In genomic region chr16:95855230-95855629, GRCm38 (mm10) we compare ENCODE assay signal across 9 mouse cellular contexts.
A peak's percentile ranks its signal among the peaks of the same experiment; 100 is the strongest.
DNase-seq lines count a peak whose midpoint lies in the region; ATAC-seq and TF ChIP-seq lines count a peak whose summit lies in the region.
"Had no signal": no experiment of that assay in that cellular context is flagged by ENCODE, and none has a peak within 500 bp of the region (broad histone marks: within the 10 kb centered on the region; RNA-seq: fewer than 3 reads in every experiment).

No protein-coding gene starts in this region.

- H3K4me1 ChIP-seq in lung, postnatal 0 days (ENCODE audit: insufficient read depth, low read depth, low read length): peaks cover 8% of the 10 kb centered on the region; the same call in 1 of the 2 replicates
- H3K4me1 ChIP-seq: heart, embryonic 13.5 days had no signal

- H3K4me2 ChIP-seq in lung, postnatal 0 days (replicated peaks; ENCODE audit: low read depth, low read length): no peak overlapping the region
- H3K4me2 ChIP-seq: heart, embryonic 13.5 days had no signal

- ATAC-seq in lung, postnatal 0 days: peak; percentile 98
- no peak for ATAC-seq in monocyte, adult 5-6 weeks (replicated peaks; ENCODE audit: insufficient number of reproducible peaks, low FRiP score, low TSS enrichment, poor library complexity, severe bottlenecking)

- H3K4me3 ChIP-seq in lung, postnatal 0 days (ENCODE audit: low read depth, low read length): no peak overlapping the region
- H3K4me3 ChIP-seq: heart, embryonic 13.5 days had no signal

- peak; percentile 54 to 83 for DNase-seq in adrenal gland, adult (ENCODE audit: inconsistent age in 2 of 2, low spot score in 1 of 2)
- no peak for DNase-seq in adrenal gland, adult 18-20 months (ENCODE audit: low spot score in 2 of 2)
- peak; percentile 58 for DNase-seq in ovary, postnatal 36 days (ENCODE audit: low spot score)
- no peak for DNase-seq in ovary, postnatal 14 days (ENCODE audit: low spot score)
- peak; percentile 95 for DNase-seq in lung, postnatal 0 days (ENCODE audit: low spot score)
- DNase-seq in thymus, postnatal 4 days: peak; percentile 52
- DNase-seq in gastrocnemius, postnatal 14 days: no peak

- TF ChIP-seq CTCF in lung, postnatal 0 days (IDR thresholded peaks at IDR 0.05): peak; percentile 2; the same call in 1 of the 2 replicates

- H3K9me3 ChIP-seq in lung, postnatal 0 days (ENCODE audit: low read length): no peaks in the 10 kb centered on the region
- H3K9me3 ChIP-seq: heart, embryonic 13.5 days had no signal

- 35% methylated on average over 2 of the region's 2 CpGs for WGBS in lung, postnatal 0 days

- intact Hi-C loops in gastrocnemius, postnatal 14 days (cut with DNase I; ENCODE audit: low total_unique reads): no loop called here

- H3K27me3 ChIP-seq in lung, postnatal 0 days (replicated peaks; ENCODE audit: insufficient read depth, low read length): no peaks in the 10 kb centered on the region
- H3K27me3 ChIP-seq: heart, embryonic 13.5 days had no signal

- peak; percentile 95 for TF ChIP-seq EP300 in lung, postnatal 0 days (IDR thresholded peaks at IDR 0.05)

- no peak overlapping the region for H3K9ac ChIP-seq in lung, postnatal 0 days (replicated peaks; ENCODE audit: low read depth)
- H3K9ac ChIP-seq: heart, embryonic 13.5 days had no signal

- H3K27ac ChIP-seq in lung, postnatal 0 days (ENCODE audit: low read length): peak overlapping the region; percentile 71
- H3K27ac ChIP-seq: heart, embryonic 13.5 days had no signal

- H3K36me3 ChIP-seq in lung, postnatal 0 days (ENCODE audit: insufficient read depth, low read length): no peaks in the 10 kb centered on the region
- H3K36me3 ChIP-seq: heart, embryonic 13.5 days had no signal

Comparison
In these comparisons a context has a peak if more than half of its experiments do, and no peak if none do; other contexts are left out.
1. DNase-seq: peak in adrenal gland, adult (2 of 2), ovary, postnatal 36 days (single experiment), lung, postnatal 0 days (single experiment) and thymus, postnatal 4 days (single experiment); none in adrenal gland, adult 18-20 months (0 of 2), ovary, postnatal 14 days (single experiment) and gastrocnemius, postnatal 14 days (single experiment).